Mouse (Mus musculus) ES-E14 (cell line): ENCODE measurements around the gene Gal. TPM values are rescaled to one million over a fixed set of nuclear protein-coding genes. Genes with fewer than 3 reads are reported as not detected.

Source experiments
- DNase-seq: peaks from one replicate; pipeline ENCODE4 v3.0.0-alpha.2; 2013; ENCODE audit warnings: low read depth, low spot score
- H3K27ac ChIP-seq: 2 replicates; pipeline ENCODE4 v1.5.1; 2012; ENCODE audit warnings: low read depth, mild to moderate bottlenecking, low read length, moderate library complexity, mixed read lengths; ENCODE audit not compliant: poor library complexity, insufficient read depth, severe bottlenecking
- H3K36me3 ChIP-seq: 2 replicates; pipeline ENCODE4 v1.6.1; 2012; ENCODE audit warnings: mild to moderate bottlenecking, low read length, moderate library complexity, mixed read lengths; ENCODE audit not compliant: control insufficient read depth, poor library complexity, insufficient read depth, severe bottlenecking
- H3K4me1 ChIP-seq, 2 experiments: fragments of 150-350 bp in 1 of 2; sonication (generic) in 1 of 2; 2 replicates each; pipeline ENCODE4 v1.6.1; 2012; ENCODE audit warnings: low read length in 2 of 2, mild to moderate bottlenecking in 1 of 2, mixed read lengths in 1 of 2; ENCODE audit not compliant: control insufficient read depth in 2 of 2, insufficient read depth in 2 of 2, poor library complexity in 1 of 2
- H3K4me3 ChIP-seq, 2 experiments: fragments of 150-350 bp in 1 of 2; sonication (generic) in 1 of 2; 2 replicates each; pipeline ENCODE4 v1.5.1; 2012; ENCODE audit warnings: low read length in 2 of 2, low read depth in 1 of 2, mild to moderate bottlenecking in 1 of 2, mixed read lengths in 1 of 2; ENCODE audit not compliant: insufficient read depth in 1 of 2, poor library complexity in 1 of 2, severe bottlenecking in 1 of 2
- H3K9ac ChIP-seq: 2 replicates; pipeline ENCODE4 v1.6.1; 2012; ENCODE audit warnings: low read depth, mild to moderate bottlenecking, low read length, mixed read lengths; ENCODE audit not compliant: poor library complexity, insufficient read depth, severe bottlenecking
- H3K9me3 ChIP-seq: fragments of 150-350 bp; sonication (generic); 2 replicates; pipeline ENCODE4 v1.6.1; 2012; ENCODE audit warnings: low read depth, mild to moderate bottlenecking, low read length; ENCODE audit not compliant: control insufficient read depth, insufficient read depth
- CHD2 ChIP-seq: IDR thresholded peaks from 2 replicates; pipeline ENCODE4 v1.6.1; 2014; ENCODE audit warnings: mild to moderate bottlenecking, low read depth, low read length, inconsistent platforms
- HCFC1 ChIP-seq: IDR thresholded peaks from 2 replicates; pipeline ENCODE4 v1.6.1; 2012; ENCODE audit warnings: low read length, inconsistent platforms, borderline replicate concordance; ENCODE audit not compliant: insufficient read depth
- MAFK ChIP-seq: IDR thresholded peaks from 2 replicates; pipeline ENCODE4 v1.6.1; 2014; ENCODE audit warnings: mild to moderate bottlenecking, low read depth, low read length, inconsistent platforms; ENCODE audit not compliant: insufficient read depth
- ZC3H11A ChIP-seq: IDR thresholded peaks from 2 replicates; pipeline ENCODE4 v1.6.1; 2012; ENCODE audit warnings: low read depth, mild to moderate bottlenecking, inconsistent platforms, low read length, borderline replicate concordance
- ZNF384 ChIP-seq: IDR thresholded peaks from 2 replicates; pipeline ENCODE4 v1.6.1; 2012; ENCODE audit warnings: low read depth, low read length, inconsistent platforms
- in situ Hi-C, 2 experiments: fragments of 600-800 bp; cut with MboI; formaldehyde crosslinking; loops; one replicate each; pipeline ENCODE4 v1.15.1; 2025; ENCODE audit warnings: low sequenced_read_pairs in 2 of 2, inconsistent platforms in 1 of 2; ENCODE audit not compliant: unreplicated experiment in 2 of 2
- total RNA-seq: library from RNA; depleted of rRNA; stranded (reverse); fragments of 300-350 nt; gene quantifications from 2 replicates; pipeline ENCODE4 v1.2.3, GENCODE M21; 2012

Gal gene
- total RNA-seq, 1 experiment = 0.27 TPM

DNA sequence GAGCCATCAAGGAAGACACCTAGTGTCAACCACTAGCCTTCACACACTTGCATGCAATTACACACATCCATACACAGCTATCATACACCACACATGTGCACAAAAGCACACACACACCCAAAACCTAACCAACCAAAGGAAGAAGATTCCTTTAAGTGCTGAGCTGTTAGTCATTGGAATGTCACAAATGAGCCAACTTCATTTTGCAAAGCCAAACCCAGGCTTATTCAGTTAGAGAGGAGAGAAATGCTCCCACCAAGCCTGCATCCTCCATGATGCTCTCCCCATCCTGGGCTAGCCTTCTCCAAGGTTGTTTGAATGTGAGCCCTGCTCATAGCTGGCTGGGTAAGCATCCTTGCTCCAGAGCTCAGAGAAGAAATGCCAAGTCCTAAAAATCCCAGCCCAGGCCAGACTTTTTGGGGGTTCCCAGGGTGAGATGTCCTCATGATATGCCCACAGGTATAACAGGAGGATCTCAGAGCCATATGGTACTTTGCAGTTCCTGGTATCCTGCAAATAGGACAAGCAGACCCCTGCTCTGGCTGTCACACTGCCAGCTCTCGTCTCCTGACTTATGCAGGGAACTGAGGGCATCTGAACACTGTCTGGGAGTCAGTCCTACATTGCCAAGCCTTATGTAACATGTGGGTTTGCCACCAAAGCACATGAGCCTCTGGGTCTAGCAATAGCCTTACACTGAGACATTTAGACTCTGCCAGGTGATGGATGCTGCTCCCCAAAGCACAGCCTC, 8.6 kb downstream of the Gal start:
- H3K36me3 ChIP-seq = no peaks in the 10 kb centered on the region; the same call in 1 of the 2 replicates
- no peak for TF ChIP-seq MAFK
- no peak for TF ChIP-seq HCFC1
- no peak for TF ChIP-seq ZNF384
- no peak for TF ChIP-seq ZC3H11A
- no peak for TF ChIP-seq CHD2
- no peak overlapping the region for H3K9ac ChIP-seq
- no peaks in the 10 kb centered on the region for H3K9me3 ChIP-seq
- in situ Hi-C loops = no loop called here
- H3K27ac ChIP-seq = no peak overlapping the region
- H3K4me3 ChIP-seq = no peak overlapping the region
- H3K4me1 ChIP-seq = no peaks in the 10 kb centered on the region
- no peak for DNase-seq

DNA sequence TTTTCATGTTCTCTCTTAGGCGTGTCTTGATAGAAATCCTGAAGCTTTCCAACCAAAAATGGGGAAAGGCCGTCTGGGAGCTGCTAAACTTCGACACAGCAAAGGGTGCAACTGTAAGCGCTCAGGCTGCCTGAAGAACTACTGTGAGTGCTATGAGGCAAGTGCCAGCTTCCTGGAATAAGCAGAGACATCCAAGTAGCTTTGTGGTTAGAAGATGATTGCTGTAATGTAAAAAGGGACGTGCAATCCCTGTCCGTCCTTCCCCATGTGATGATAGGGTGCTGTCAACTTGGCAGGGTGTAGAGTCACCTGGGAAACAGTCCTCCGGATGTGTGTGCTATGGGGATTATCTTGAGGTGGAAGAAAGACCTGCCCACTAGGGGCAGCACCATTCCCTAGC, 10.3 kb downstream of the Gal start:
- Histone ChIP-seq H3K36me3 (no peaks in the 10 kb centered on the region; the same call in 1 of the 2 replicates), H3K4me3 (no peak overlapping the region), H3K9ac (no peak overlapping the region), H3K4me1 (no peaks in the 10 kb centered on the region), H3K9me3 (no peaks in the 10 kb centered on the region), H3K27ac (no peak overlapping the region)
- DNase-seq = no peak
- TF ChIP-seq MAFK (no peak), CHD2 (no peak), ZNF384 (no peak), HCFC1 (no peak), ZC3H11A (no peak)
- in situ Hi-C loops = no loop called here

DNA sequence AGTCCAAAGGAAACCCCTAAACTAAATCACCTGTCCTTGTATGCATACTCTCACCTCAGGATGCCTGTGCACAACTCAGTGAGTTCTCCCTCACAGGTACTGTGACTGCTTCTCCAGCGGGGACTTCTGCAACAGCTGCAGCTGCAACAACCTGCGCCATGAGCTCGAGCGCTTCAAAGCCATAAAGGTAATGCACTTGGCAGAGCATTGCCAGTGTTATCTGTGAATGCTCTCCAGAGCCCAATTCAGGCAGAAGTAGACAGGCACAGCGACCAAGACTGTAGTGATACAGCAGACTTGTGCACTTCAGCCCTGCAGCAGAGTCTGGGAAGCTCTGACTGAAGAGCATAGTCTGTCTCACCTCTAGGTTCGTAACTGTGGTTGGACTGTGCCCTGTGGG, 12.0 kb downstream of the Gal start:
- in situ Hi-C loops = no loop called here
- Histone ChIP-seq H3K4me1 (no peaks in the 10 kb centered on the region), H3K9me3 (no peaks in the 10 kb centered on the region), H3K9ac (no peak overlapping the region), H3K27ac (no peak overlapping the region), H3K36me3 (no peaks in the 10 kb centered on the region; the same call in 1 of the 2 replicates), H3K4me3 (no peak overlapping the region)
- TF ChIP-seq ZNF384 (no peak), MAFK (no peak), CHD2 (no peak), HCFC1 (no peak), ZC3H11A (no peak)
- no peak for DNase-seq

DNA sequence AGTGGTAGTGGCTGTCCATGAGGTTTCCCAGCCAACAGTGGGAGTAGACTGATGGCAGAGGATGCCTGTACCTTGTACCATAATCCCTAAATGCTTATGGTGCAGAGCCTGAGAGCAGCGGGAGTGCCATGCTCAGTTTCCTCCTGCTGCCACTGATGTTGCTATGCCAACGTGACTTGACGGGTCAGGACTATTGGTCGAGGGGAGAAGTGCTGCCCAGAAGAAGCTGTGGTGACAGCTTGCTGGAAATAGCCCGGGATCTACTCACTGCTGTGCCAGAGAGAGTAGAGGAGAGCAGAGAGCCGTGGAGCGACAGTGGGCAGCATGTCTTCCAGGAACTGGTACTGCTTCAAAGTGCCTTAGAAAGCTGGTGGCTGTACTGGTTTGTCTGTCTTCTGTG, 12.4 kb downstream of the Gal start:
- no peak for DNase-seq
- no peak overlapping the region for H3K4me3 ChIP-seq
- no peaks in the 10 kb centered on the region for H3K4me1 ChIP-seq
- TF ChIP-seq MAFK (no peak), HCFC1 (no peak), ZNF384 (no peak), ZC3H11A (no peak), CHD2 (no peak)
- H3K9ac ChIP-seq = no peak overlapping the region
- no peak overlapping the region for H3K27ac ChIP-seq
- H3K36me3 ChIP-seq = no peaks in the 10 kb centered on the region; the same call in 1 of the 2 replicates
- H3K9me3 ChIP-seq = no peaks in the 10 kb centered on the region
- in situ Hi-C loops = no loop called here
